Mouse (Mus musculus): ENCODE measurements around the gene Slc22a18. TPM values are rescaled to one million over a fixed set of nuclear protein-coding genes. Genes with fewer than 3 reads are reported as not detected.

Gene Slc22a18
- polyA plus RNA-seq, 1 experiment from 2014 or later, result 0.91 TPM

DNA sequence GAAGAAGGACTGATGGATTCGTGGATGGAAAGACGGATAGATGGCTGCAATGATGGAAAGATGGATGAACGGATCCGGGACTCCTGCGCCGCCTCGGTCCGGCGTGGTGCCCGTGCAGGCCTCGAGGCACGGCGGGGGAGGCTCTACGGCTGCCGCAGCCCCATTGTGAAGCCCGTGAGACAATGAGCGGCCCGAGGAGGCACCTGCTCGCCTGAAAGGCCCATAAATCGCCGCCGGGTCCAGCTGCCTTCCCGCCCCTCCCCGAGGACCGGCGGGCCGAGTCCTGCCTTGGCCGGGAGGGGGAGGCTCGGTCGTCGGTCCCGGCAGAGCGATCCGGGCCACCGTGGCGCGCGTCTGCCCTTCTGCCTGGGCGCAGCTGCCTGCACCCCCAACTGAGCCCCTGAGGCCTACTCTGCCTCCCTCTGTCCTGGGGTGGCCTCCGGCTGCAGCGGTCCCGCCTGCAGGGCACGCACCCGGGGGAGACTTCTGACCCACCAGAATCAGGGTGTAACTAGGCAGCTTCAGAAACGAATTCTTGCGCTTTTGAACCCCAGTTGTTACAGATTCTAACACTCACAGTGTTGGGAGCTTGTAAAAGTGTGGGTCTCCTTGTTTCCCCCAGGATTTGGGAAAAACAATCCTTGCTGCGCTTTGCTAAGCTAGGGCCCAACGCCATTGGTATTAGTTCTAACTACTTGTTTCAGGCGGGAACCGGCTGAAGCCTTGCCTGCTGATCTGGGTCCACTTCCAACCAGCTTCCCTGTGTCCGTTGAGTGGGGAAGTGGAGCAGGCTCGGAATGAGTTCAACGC is 27.7 kb upstream of the Slc22a18 start:
- 7% methylated on average over 53 of the region's 53 CpGs for WGBS
- peaks cover 54% of the 10 kb centered on the region for H3K27me3 ChIP-seq (replicated peaks)

DNA sequence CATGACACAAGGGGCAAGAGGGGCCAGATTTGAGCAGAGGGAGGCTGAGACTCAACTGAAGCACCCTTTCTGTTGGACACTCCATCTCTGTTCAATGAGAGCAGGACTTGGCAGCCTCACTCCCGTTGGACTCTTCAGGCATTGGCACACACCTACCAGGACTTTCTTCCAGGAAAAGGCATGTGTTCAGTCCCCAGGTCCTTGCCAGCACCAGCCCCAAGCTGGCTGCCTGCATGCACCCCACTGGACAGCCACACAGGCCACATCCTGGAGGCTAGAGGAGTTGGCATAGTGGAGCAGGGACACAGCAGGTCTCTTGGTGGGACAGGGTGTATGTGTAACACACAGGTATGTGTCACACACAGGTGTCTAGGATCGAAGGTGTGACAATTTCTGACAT is 26.4 kb upstream of the Slc22a18 start:
- WGBS, result 70% methylated on average over 2 of the region's 2 CpGs
- Histone ChIP-seq H3K4me3 (no peak overlapping the region), H3K4me2 (no peak overlapping the region), H3K4me1 (replicated peaks) (peaks cover 17% of the 10 kb centered on the region), H3K27me3 (replicated peaks) (peaks cover 54% of the 10 kb centered on the region), H3K9me3 (replicated peaks) (no peaks in the 10 kb centered on the region), H3K27ac (ENCODE audit: poor library complexity, severe bottlenecking) (no peak overlapping the region), H3K36me3 (no peaks in the 10 kb centered on the region), H3K9ac (no peak overlapping the region)
- no peak for ATAC-seq (ENCODE audit: insufficient number of reproducible peaks, low FRiP score)

More for the DNA sequence above, 27.7 kb upstream of the Slc22a18 start:
- Histone ChIP-seq H3K4me1 (replicated peaks) (peaks cover 17% of the 10 kb centered on the region), H3K4me3 (peak overlapping the region; percentile 49), H3K27ac (ENCODE audit: poor library complexity, severe bottlenecking) (no peak overlapping the region), H3K9me3 (replicated peaks) (no peaks in the 10 kb centered on the region), H3K36me3 (no peaks in the 10 kb centered on the region), H3K4me2 (peak overlapping the region; percentile 88), H3K9ac (peak overlapping the region; percentile 74)
- no peak for ATAC-seq (ENCODE audit: insufficient number of reproducible peaks, low FRiP score)

DNA sequence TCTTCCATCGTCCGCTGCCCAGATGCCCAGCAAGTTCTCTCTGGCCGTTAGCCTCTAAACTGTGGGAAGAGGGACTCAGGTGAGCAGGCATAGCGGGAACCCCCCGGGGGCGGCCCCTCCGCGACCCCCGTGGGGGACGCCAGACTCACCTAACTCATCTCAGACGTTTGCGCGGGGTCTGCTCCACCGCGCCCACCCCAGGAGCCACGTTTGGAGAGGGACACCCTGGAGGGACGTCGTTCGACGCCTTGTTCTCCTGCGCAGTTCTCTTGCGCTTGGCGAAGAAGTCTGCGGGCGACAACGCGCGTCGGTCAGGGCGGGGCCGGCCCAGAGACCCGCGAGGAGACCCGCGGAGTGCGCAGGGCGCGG is 14.6 kb upstream of the Slc22a18 start:
- H3K9me3 ChIP-seq (replicated peaks), result peaks cover 28% of the 10 kb centered on the region
- H3K27me3 ChIP-seq (replicated peaks), result peaks cover 15% of the 10 kb centered on the region; the same call in 1 of the 2 replicates
- peaks cover 26% of the 10 kb centered on the region for H3K4me1 ChIP-seq (replicated peaks)
- ATAC-seq (ENCODE audit: insufficient number of reproducible peaks, low FRiP score), result no peak
- 14% methylated on average over 38 of the region's 38 CpGs for WGBS
- peak overlapping the region; percentile 59 for H3K4me3 ChIP-seq
- H3K4me2 ChIP-seq, result peak overlapping the region; percentile 73
- peak overlapping the region; percentile 85 for H3K9ac ChIP-seq
- no peaks in the 10 kb centered on the region for H3K36me3 ChIP-seq
- peak overlapping the region; percentile 77 for H3K27ac ChIP-seq (ENCODE audit: poor library complexity, severe bottlenecking)

DNA sequence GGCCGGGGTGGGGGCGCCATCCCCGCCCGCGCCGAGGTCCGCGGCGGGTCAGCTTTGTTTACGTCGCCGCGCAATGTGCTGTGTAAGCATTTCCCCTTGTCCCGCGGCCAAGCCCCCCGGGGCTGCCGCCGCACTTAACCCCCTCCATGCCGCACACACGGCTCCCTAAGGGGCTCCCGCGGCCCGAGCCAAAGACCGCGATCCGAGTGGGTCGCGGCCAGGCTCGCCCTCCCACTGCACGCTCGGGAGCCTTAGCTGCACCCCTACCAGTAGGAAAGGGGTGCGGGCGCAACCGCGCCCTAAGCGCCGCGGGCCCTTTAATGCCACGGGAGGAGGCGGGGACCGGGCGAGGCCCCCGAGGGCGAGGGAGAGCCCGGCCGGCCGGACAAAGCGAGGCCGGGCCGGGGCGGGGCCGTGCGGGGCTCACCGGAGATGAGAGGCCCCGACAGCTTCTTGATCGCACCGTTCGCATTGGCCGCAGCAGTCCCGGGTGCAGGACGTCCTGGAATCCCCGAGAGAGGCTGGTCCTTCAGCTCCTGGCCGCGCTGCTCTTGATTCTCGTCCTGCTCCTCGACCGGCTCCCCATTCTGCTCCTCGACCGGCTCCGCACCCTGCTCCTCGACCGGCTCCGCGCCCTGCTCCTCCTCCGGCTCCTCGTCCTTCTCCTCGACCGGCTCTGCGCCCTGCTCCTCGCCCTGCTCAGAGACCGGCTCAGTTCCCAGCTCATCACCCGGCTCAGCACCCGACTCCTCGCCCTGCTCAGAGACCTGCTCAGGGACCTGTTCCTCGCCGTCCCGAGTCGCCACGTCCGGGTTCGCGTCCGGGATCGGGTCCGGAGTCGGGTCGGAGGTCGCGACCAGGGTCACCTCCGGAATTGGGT is 14.0 kb upstream of the Slc22a18 start:
- H3K36me3 ChIP-seq, result no peaks in the 10 kb centered on the region
- H3K27me3 ChIP-seq (replicated peaks), result peaks cover 15% of the 10 kb centered on the region; the same call in 1 of the 2 replicates
- H3K9me3 ChIP-seq (replicated peaks), result peaks cover 28% of the 10 kb centered on the region
- WGBS, result 22% methylated on average over 100 of the region's 100 CpGs
- peaks cover 29% of the 10 kb centered on the region for H3K4me1 ChIP-seq (replicated peaks)
- peak overlapping the region; percentile 85 for H3K9ac ChIP-seq
- peak overlapping the region; percentile 59 for H3K4me3 ChIP-seq
- ATAC-seq (ENCODE audit: insufficient number of reproducible peaks, low FRiP score), result no peak
- peak overlapping the region; percentile 77 for H3K27ac ChIP-seq (ENCODE audit: poor library complexity, severe bottlenecking)
- peak overlapping the region; percentile 73 for H3K4me2 ChIP-seq

DNA sequence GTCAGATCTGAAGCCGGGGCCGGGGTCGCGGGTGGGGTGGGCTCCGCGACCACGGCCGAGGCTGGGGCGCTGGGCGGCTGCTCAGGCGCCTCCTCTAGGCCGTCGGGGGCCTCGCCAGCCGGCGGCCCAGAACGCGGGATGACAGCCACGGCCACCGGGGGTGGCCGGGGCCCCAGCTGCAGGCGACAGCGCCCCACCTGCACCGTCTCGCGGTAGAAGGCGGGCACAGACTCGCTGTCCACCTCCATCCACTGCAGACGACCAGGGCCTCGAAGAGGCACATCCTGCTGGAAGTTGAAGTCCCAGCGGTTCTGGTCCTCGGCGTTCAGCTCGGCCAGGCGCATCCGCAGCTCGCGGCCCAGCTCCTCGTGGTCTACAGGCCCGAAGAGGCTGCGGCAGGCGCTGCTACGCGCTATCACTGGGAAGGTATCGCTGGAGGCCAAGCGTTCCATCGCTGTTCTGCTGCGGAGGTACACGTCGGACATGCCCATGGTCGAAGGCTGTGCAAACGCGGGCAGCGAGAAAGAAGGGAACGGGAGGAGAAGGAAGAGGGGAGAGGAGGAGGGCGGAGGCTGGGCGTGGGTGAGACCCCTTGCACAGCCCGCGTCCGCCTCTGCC is 13.2 kb upstream of the Slc22a18 start:
- Histone ChIP-seq H3K27ac (ENCODE audit: poor library complexity, severe bottlenecking) (peak overlapping the region; percentile 77), H3K36me3 (no peaks in the 10 kb centered on the region), H3K4me3 (peak overlapping the region; percentile 59), H3K9me3 (replicated peaks) (peaks cover 28% of the 10 kb centered on the region), H3K4me2 (peak overlapping the region; percentile 73), H3K4me1 (replicated peaks) (peaks cover 37% of the 10 kb centered on the region), H3K9ac (peak overlapping the region; percentile 85), H3K27me3 (replicated peaks) (peaks cover 15% of the 10 kb centered on the region; the same call in 1 of the 2 replicates)
- 29% methylated on average over 60 of the region's 60 CpGs for WGBS
- ATAC-seq (ENCODE audit: insufficient number of reproducible peaks, low FRiP score), result no peak

DNA sequence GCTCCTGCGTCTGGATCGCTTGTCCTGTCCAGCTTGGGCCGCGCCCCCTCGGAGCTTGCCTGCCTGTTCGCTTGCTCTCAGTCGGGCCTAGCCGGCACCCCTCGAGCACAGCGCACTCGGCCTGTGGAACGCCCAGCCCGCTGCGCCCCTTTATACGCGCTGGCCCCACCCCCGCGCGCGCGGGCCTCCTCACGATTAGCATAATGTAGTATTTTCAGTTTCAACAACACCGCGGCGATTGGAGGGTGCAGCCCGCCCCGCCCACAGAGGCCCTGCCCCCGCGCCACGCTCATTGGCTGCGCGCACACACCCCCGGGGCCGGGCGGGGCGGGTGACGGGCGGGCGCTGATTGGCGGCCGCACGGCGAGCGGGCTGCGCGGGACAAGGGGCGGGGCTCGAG is 12.7 kb upstream of the Slc22a18 start, which contains the start of gene Cdkn1c:
TSS of gene Cdkn1c (minus strand) at position 177 of the 400 bp plus-strand sequence.
- Histone ChIP-seq H3K27ac (ENCODE audit: poor library complexity, severe bottlenecking) (peak within 1 kb of the TSS; percentile 77), H3K36me3 (no peaks in the 10 kb centered on the region), H3K9me3 (replicated peaks) (peaks cover 28% of the 10 kb centered on the region), H3K4me1 (replicated peaks) (peaks cover 38% of the 10 kb centered on the region), H3K27me3 (replicated peaks) (peaks cover 13% of the 10 kb centered on the region; the same call in 1 of the 2 replicates), H3K4me3 (peak within 1 kb of the TSS; percentile 59), H3K9ac (peak within 1 kb of the TSS; percentile 85), H3K4me2 (peak within 1 kb of the TSS; percentile 73)
- peak; percentile 88 for ATAC-seq (ENCODE audit: insufficient number of reproducible peaks, low FRiP score)
- WGBS, result 23% methylated on average over 48 of the region's 48 CpGs

DNA sequence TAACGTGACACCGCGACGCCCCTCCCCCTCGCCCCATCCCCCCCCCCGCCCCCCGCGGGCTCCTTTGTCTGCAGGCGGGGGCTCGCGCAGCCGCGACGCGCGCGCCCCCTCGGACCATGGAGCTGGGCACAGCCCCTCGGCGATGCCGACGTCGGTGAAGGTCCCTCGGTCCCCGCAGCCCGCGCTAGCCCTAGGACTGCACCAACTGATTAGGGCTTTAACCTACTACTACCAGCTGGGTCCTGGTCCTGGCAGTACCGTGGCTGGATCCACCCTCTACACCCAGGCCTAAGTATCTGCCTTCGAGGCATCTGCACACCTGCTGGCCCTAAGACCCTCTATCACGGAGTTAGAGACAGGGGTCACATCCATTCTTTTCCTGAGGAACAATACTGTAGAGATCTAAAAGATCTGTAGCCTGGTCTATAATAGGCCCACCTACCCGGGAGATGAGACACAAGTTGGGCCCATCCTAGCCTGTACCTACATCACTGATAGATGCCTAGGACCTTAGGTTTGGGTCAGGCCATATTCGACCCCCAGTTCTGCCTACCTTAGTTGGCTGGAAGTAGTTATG is 12.2 kb upstream of the Slc22a18 start:
- peak overlapping the region; percentile 73 for H3K4me2 ChIP-seq
- no peaks in the 10 kb centered on the region for H3K36me3 ChIP-seq
- 20% methylated on average over 25 of the region's 32 CpGs for WGBS
- H3K9me3 ChIP-seq (replicated peaks), result peaks cover 28% of the 10 kb centered on the region
- peaks cover 39% of the 10 kb centered on the region for H3K4me1 ChIP-seq (replicated peaks)
- H3K4me3 ChIP-seq, result peak overlapping the region; percentile 59
- H3K27me3 ChIP-seq (replicated peaks), result peaks cover 8% of the 10 kb centered on the region; the same call in 1 of the 2 replicates
- H3K27ac ChIP-seq (ENCODE audit: poor library complexity, severe bottlenecking), result peak overlapping the region; percentile 64; the same call in 1 of the 2 replicates
- peak; percentile 16 for ATAC-seq (ENCODE audit: insufficient number of reproducible peaks, low FRiP score)
- H3K9ac ChIP-seq, result peak overlapping the region; percentile 47

DNA sequence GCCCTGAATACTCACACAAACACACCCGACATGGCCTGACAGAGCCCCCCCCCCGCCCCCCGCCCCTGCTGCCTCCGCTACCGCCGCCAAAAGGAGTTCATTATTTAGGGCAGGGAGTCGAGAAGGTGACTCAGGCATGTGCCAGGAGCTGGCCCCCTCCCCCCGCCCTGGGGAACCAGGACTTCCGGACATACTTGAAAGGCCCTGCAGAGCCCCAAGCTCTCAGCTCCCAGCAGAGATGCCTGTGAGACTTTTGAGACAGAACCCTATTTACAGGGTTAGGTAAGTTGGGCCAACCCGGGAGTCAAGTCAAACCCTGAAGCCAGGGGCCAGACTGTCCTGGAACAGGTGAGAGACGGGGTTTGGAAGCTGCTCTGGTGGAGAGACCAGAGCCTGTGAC is 11.6 kb upstream of the Slc22a18 start:
- peak overlapping the region; percentile 47; the same call in 1 of the 2 replicates for H3K9ac ChIP-seq
- peaks cover 3% of the 10 kb centered on the region; the same call in 1 of the 2 replicates for H3K27me3 ChIP-seq (replicated peaks)
- no peak overlapping the region for H3K4me3 ChIP-seq
- ATAC-seq (ENCODE audit: insufficient number of reproducible peaks, low FRiP score), result no peak
- peak overlapping the region; percentile 73 for H3K4me2 ChIP-seq
- 41% methylated on average over 11 of the region's 11 CpGs for whole genome bisulfite sequencing
- H3K36me3 ChIP-seq, result no peaks in the 10 kb centered on the region
- peaks cover 28% of the 10 kb centered on the region for H3K9me3 ChIP-seq (replicated peaks)
- peak overlapping the region; percentile 64; the same call in 1 of the 2 replicates for H3K27ac ChIP-seq (ENCODE audit: poor library complexity, severe bottlenecking)
- H3K4me1 ChIP-seq (replicated peaks), result peaks cover 39% of the 10 kb centered on the region

DNA sequence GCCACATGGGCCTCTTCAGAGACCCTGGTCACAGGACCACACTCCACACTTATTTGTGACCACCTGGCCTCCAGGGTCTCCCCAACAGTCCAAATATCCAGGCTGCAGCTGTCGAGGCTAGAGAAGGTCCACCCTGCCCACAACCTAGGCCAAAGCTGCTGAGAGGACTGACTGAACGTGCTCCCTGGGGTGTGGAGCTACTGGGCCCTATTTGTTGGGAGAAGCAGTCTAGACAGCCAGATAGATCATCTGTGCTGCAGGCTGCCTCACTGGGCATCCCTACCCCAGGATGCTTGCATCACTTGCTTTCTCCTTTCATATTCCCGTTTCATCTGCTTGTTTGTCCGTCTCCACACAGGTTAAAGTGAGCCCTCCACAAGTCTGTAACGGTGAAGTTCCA is 11.0 kb upstream of the Slc22a18 start:
- Histone ChIP-seq H3K27me3 (replicated peaks) (no peaks in the 10 kb centered on the region), H3K9ac (no peak overlapping the region), H3K9me3 (replicated peaks) (peaks cover 28% of the 10 kb centered on the region), H3K27ac (ENCODE audit: poor library complexity, severe bottlenecking) (no peak overlapping the region), H3K36me3 (no peaks in the 10 kb centered on the region), H3K4me3 (no peak overlapping the region), H3K4me1 (replicated peaks) (peaks cover 39% of the 10 kb centered on the region), H3K4me2 (no peak overlapping the region)
- 73% methylated on average over 5 of the region's 5 CpGs for WGBS
- no peak for ATAC-seq (ENCODE audit: insufficient number of reproducible peaks, low FRiP score)

DNA sequence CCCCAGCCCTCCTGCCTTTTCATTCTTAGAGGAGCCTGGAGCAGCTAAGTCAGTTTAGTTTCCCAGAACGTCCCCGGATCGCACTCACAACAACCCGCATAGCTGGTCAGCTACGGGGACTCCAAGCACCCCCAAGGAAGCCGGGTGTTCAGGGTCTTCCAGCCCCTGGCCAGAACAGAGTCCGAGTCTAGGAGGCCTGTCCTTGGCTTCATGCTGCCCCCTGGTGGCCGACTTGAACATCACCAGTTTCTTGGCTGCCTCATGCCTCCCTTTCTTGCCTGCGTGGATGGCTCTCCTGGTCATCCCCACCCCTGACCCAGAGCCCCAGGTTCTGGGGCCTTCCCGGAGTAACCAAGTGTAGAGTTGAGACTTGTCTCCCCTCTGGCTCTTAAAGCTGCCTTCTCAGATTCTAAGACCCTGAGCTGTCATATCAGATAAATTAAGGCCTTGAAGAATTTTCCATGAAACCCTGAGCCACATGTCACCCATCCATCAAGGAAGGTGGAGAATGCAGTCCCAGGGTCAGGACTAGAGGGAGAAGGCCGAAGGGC is 9.6 kb upstream of the Slc22a18 start:
- Histone ChIP-seq H3K36me3 (no peaks in the 10 kb centered on the region), H3K27me3 (replicated peaks) (no peaks in the 10 kb centered on the region), H3K9ac (0 out of 2 replicates have a peak overlapping the region, but pooled peaks have one; percentile 4), H3K27ac (ENCODE audit: poor library complexity, severe bottlenecking) (no peak overlapping the region), H3K4me1 (replicated peaks) (peaks cover 45% of the 10 kb centered on the region), H3K4me2 (peak overlapping the region; percentile 81), H3K4me3 (no peak overlapping the region), H3K9me3 (replicated peaks) (peaks cover 26% of the 10 kb centered on the region)
- WGBS, result 25% methylated on average over 11 of the region's 11 CpGs
- ATAC-seq (ENCODE audit: insufficient number of reproducible peaks, low FRiP score), result 0 out of 2 replicates have a peak, but pooled peaks have one; percentile 0

All from heart, embryonic 12.5 days (tissue).